Mouse (Mus musculus) kidney, adult 2 months (tissue): ENCODE measurements around the gene Rad51b.

Experiments
- CTCF ChIP-seq: fragments of 200-500 bp; conservative IDR thresholded peaks from 2 replicates; pipeline ENCODE4 v1.5.1; 2011; ENCODE audit warnings: low read depth, mild to moderate bottlenecking, control low read depth, low read length, moderate library complexity, mixed read lengths; ENCODE audit not compliant: insufficient read depth, insufficient read length
- POLR2A ChIP-seq: fragments of 200-500 bp; IDR thresholded peaks from one replicate; pipeline ENCODE4 v1.6.1; 2011; ENCODE audit warnings: low read depth, low read length, control low read depth

DNA sequence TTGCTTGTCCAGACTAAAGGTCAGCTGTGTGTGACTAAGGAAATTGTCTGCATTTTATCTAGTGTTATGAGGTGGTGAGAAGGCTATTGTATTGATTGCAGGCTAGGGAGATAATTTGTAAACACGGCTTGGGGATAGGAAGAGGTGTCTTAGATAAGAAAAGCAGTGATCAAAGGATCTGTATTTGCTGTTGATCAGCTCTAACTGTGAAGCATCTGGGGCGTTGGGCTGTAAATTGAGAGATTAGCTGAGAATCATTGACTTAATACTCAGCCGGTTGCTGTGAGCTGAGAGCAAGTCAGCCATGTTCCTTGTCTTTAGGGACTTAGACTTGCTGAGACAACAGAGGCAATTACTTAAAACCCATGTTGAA, 55.6 kb downstream of the Rad51b start:
- TF ChIP-seq POLR2A (no peak), CTCF (no peak)
